Mouse (Mus musculus) midbrain, embryonic 13.5 days (tissue): Measurements from ENCODE around the gene Galnt18. TPM values are rescaled to one million over a fixed set of nuclear protein-coding genes. Genes with fewer than 3 reads are reported as not detected.

Experiments used
- ATAC-seq: fragments of 200-750 bp; cut with Nextera tagmentation; 2 replicates; pipeline ENCODE4 v1.8.0; 2017; ENCODE audit warnings: mild to moderate bottlenecking, moderate TSS enrichment, moderate library complexity
- H3K27ac ChIP-seq: fragments of 300-500 bp; sonication (generic); 2 replicates; pipeline ENCODE4 v1.5.1; 2015; ENCODE audit warnings: inconsistent platforms, mild to moderate bottlenecking, moderate library complexity
- H3K27me3 ChIP-seq: fragments of 300-500 bp; sonication (generic); 2 replicates; pipeline ENCODE4 v1.6.1; 2015; ENCODE audit warnings: mild to moderate bottlenecking, inconsistent platforms
- H3K36me3 ChIP-seq: fragments of 300-500 bp; sonication (generic); 2 replicates; pipeline ENCODE4 v1.6.1; 2015; ENCODE audit warnings: mild to moderate bottlenecking, inconsistent platforms
- H3K4me1 ChIP-seq: fragments of 300-500 bp; sonication (generic); replicated peaks from 2 replicates; pipeline ENCODE4 v1.6.1; 2015; ENCODE audit warnings: inconsistent platforms
- H3K4me2 ChIP-seq: fragments of 300-500 bp; sonication (generic); replicated peaks from 2 replicates; pipeline ENCODE4 v1.6.1; 2015; ENCODE audit warnings: moderate library complexity, mild to moderate bottlenecking, inconsistent platforms
- H3K4me3 ChIP-seq: fragments of 300-500 bp; sonication (generic); replicated peaks from 2 replicates; pipeline ENCODE4 v1.5.1; 2015; ENCODE audit warnings: mild to moderate bottlenecking, inconsistent platforms
- H3K9ac ChIP-seq: fragments of 300-500 bp; sonication (generic); replicated peaks from 2 replicates; pipeline ENCODE4 v1.6.1; 2015; ENCODE audit warnings: mild to moderate bottlenecking, inconsistent platforms
- H3K9me3 ChIP-seq: fragments of 300-500 bp; sonication (generic); 2 replicates; pipeline ENCODE4 v1.6.1; 2016; ENCODE audit warnings: mild to moderate bottlenecking, inconsistent platforms
- WGBS: fragments of 180-500 bp; shearing (Covaris S2); methylation state at CpG from one replicate; pipeline ENCODE4 v1.1.7; 2015; 5-methylcytosine and 5-hydroxymethylcytosine counted together
- polyA plus RNA-seq: library from polyadenylated mRNA; unstranded; fragments of >200 nt; fragmentation: Nextera tagmentation; extraction: Ambion mirVana; gene quantifications from 2 replicates; pipeline ENCODE4 v1.2.1, GENCODE M21; 2015

The Galnt18 gene
- polyA plus RNA-seq, 1 experiment from 2014 or later = 11.0 TPM

GRCm38 (mm10) chr7:111770585-111770984 is 9.2 kb downstream of the Galnt18 start:
- Histone ChIP-seq H3K4me2 (no peak overlapping the region), H3K9me3 (no peaks in the 10 kb centered on the region), H3K9ac (no peak overlapping the region), H3K4me3 (no peak overlapping the region), H3K36me3 (no peaks in the 10 kb centered on the region), H3K27ac (no peak overlapping the region), H3K27me3 (no peaks in the 10 kb centered on the region), H3K4me1 (0 out of 2 replicates have a peak, but pooled peaks cover 4% of the 10 kb centered on the region)
- WGBS = 89% methylated on average over 3 of the region's 3 CpGs
- ATAC-seq = no peak

DNA sequence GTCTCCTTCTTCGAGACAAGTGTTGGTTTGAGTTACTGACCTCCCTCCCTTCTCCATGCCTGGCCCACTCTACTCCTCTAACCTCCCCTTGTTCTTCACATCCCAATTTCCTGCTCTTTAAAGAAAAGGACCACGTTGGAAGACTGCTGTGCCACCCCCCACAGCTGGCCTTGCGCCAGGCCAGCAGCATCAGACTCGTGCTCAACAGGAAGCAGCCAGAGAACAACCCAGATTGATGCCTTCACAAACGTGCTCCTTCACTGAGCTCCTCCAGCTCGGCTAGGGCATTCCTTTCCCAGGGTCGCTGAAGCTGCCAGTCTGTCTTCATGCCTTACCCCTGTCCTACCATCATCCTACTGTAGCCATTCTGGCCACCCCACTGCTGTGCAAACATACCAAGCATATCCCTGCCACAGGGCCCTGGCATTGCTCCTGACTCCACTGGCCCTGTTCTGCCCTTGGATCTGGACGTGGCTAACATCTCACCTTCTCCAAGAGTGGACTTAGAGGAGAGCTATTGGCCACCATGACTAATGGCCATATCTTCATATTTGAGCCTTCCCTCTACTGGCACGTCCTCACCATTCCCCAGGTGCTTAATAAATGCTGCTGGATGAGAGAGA is 13.5 kb downstream of the Galnt18 start:
- H3K4me2 ChIP-seq = no peak overlapping the region
- H3K9ac ChIP-seq = no peak overlapping the region
- no peak for ATAC-seq
- no peak overlapping the region for H3K4me3 ChIP-seq
- no peaks in the 10 kb centered on the region for H3K36me3 ChIP-seq
- H3K9me3 ChIP-seq = no peaks in the 10 kb centered on the region
- no peak overlapping the region for H3K27ac ChIP-seq
- H3K27me3 ChIP-seq = no peaks in the 10 kb centered on the region
- H3K4me1 ChIP-seq = peaks cover 8% of the 10 kb centered on the region
- 82% methylated on average over 9 of the region's 9 CpGs for WGBS

DNA sequence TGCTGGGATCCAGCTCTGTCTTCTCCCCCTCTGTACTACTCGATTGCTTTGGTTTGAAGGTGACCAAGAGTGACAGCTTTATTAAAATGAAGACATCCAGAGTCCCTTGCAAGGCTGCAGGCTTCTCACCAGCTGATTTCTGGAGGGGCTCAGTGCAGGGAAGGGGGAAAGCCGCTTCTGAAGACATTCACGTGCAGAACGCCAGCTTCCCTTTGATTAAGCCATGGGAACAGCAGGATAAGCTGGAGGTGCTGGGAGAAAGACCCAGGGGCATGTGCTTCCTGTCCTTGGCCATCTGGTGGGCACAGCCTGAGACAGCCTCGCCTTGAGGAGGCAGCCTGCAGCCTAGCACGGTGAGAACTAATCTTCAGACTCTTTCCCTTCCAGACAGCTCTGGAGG is 17.0 kb downstream of the Galnt18 start:
- no peaks in the 10 kb centered on the region for H3K9me3 ChIP-seq
- ATAC-seq = peak; percentile 69
- 27% methylated on average over 6 of the region's 6 CpGs for WGBS
- H3K4me1 ChIP-seq = peaks cover 26% of the 10 kb centered on the region
- H3K4me2 ChIP-seq = no peak overlapping the region
- no peaks in the 10 kb centered on the region for H3K27me3 ChIP-seq
- H3K9ac ChIP-seq = no peak overlapping the region
- no peaks in the 10 kb centered on the region for H3K36me3 ChIP-seq
- no peak overlapping the region for H3K4me3 ChIP-seq
- peak overlapping the region; percentile 7; the same call in 1 of the 2 replicates for H3K27ac ChIP-seq

- no peaks in the 10 kb centered on the region for H3K4me1 ChIP-seq
- WGBS = 95% methylated on average over 3 of the region's 3 CpGs
- H3K4me3 ChIP-seq = no peak overlapping the region
- H3K36me3 ChIP-seq = no peaks in the 10 kb centered on the region
- no peak overlapping the region for H3K9ac ChIP-seq
- ATAC-seq = no peak
- no peaks in the 10 kb centered on the region for H3K9me3 ChIP-seq
- no peak overlapping the region for H3K4me2 ChIP-seq
- no peak overlapping the region for H3K27ac ChIP-seq
- no peaks in the 10 kb centered on the region for H3K27me3 ChIP-seq
These were observed 31.2 kb downstream of the Galnt18 start for GRCm38 (mm10) chr7:111748571-111749071.

DNA sequence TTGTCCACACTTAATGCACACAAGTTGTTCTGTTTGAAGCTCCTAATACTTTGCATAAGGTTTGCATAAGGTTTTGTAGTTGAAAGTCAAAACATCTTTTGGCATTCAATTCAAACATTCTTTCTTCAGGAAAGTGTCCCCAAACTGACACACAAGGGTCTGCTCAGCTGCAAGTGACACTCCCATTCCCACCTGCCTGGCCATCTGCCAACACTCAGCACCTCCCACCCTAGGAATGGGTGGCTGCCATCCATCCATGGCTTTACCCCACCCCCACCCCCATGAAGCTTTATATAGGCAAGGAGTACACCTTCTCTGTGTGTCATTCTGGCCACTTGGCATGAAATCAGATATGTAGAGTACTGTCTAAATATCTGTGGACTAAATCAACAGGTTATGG is 35.0 kb downstream of the Galnt18 start:
- Histone ChIP-seq H3K9ac (no peak overlapping the region), H3K27ac (no peak overlapping the region), H3K4me3 (no peak overlapping the region), H3K4me2 (no peak overlapping the region), H3K27me3 (no peaks in the 10 kb centered on the region), H3K36me3 (no peaks in the 10 kb centered on the region), H3K4me1 (peaks cover 5% of the 10 kb centered on the region; the same call in 1 of the 2 replicates), H3K9me3 (no peaks in the 10 kb centered on the region)
- no peak for ATAC-seq

- Histone ChIP-seq H3K4me3 (no peak overlapping the region), H3K9me3 (no peaks in the 10 kb centered on the region), H3K4me1 (peaks cover 16% of the 10 kb centered on the region), H3K27me3 (no peaks in the 10 kb centered on the region), H3K36me3 (no peaks in the 10 kb centered on the region), H3K27ac (no peak overlapping the region), H3K4me2 (no peak overlapping the region), H3K9ac (no peak overlapping the region)
- no peak for ATAC-seq
- 67% methylated on average over 2 of the region's 2 CpGs for WGBS
These were observed 38.2 kb downstream of the Galnt18 start for GRCm38 (mm10) chr7:111741595-111741994.

DNA sequence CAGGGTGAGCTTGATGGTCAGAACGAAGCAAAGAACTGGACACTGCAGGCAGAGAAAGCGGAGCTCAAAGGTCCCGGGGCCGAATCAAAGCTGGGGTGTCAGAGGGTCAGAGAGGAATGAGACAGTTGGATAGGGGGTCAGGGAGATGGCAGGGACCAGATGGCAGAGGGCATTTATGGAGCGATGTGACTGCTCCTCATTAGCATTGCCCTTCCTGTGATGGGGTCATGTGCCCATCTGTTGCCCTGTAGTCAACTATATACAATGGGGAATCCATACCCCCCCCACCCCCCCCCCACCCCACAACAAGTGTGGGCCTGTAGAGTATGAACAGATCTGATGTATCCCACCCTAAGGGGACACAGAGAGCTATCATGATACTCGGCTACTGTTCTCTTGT is 39.7 kb downstream of the Galnt18 start:
- no peak overlapping the region for H3K4me2 ChIP-seq
- H3K27me3 ChIP-seq = no peaks in the 10 kb centered on the region
- no peak overlapping the region for H3K9ac ChIP-seq
- ATAC-seq = no peak
- peaks cover 16% of the 10 kb centered on the region for H3K4me1 ChIP-seq
- H3K9me3 ChIP-seq = no peaks in the 10 kb centered on the region
- no peak overlapping the region for H3K4me3 ChIP-seq
- WGBS = 71% methylated on average over 6 of the region's 6 CpGs
- H3K27ac ChIP-seq = no peak overlapping the region
- no peaks in the 10 kb centered on the region for H3K36me3 ChIP-seq

DNA sequence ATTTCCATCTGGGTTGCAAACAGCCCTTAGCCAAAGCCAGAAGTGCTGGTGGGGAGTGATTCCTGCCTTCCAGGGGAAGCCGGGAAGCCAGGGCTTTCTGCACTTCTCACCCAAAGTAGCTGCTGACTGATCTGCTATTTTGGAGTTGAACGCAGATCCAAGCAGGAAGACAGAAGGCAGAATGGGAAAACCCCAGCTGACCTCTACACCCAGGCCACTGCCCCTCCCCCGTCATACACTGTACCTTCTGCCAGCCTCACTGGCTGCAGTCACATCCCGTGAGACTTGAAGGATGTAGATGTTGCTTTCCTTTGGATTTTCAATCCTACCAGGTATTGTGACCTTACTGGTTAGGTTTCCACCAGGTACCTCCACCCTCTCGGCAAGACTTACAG is 40.4 kb downstream of the Galnt18 start:
- 83% methylated on average over 5 of the region's 5 CpGs for WGBS
- H3K9me3 ChIP-seq = no peaks in the 10 kb centered on the region
- no peaks in the 10 kb centered on the region for H3K27me3 ChIP-seq
- peaks cover 16% of the 10 kb centered on the region for H3K4me1 ChIP-seq
- no peaks in the 10 kb centered on the region for H3K36me3 ChIP-seq
- H3K4me3 ChIP-seq = no peak overlapping the region
- no peak overlapping the region for H3K4me2 ChIP-seq
- no peak for ATAC-seq
- no peak overlapping the region for H3K9ac ChIP-seq
- H3K27ac ChIP-seq = no peak overlapping the region

DNA sequence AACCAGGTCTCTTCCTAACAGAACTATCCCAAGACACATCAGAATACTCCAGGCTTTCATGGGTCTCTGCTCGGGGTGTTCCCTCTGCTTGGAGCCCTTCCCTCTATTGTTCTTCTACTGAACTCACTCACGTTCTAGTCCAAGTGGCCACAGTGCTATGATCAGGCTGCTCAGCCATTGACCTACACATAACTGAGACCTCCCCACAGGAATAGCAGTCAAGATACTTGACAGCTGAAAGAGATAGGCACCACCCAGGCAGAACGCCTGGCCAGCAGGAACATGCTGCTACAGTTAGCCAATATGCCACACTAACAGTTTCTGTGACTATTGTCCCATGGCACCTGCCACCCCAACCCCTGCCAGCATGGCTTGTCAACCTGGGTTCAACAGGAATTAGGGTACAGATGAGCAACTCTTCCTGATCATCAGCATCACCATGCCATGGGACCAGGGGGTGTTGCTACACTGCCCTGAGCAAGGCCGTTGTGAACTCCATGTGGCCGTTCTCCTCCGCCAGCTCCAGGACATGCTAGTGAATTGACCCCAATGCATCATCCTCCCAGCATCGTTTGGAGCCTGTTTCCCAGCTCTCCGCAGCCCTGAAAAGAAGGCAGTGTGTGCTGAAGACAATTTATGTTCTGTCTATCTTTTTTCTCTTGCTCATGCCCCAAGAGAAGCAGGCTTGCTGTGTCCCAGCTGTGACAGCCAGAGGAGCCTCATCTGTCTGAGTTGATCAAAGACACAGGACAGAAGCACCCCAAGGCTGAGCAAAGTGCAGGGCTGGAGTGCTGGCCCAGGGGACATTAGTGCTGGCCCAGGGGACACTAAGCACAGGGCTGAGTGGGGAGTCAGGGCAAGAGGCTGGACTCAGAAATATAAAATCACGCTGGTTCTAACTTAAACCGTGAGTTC is 41.1 kb downstream of the Galnt18 start:
- ATAC-seq = no peak
- H3K4me2 ChIP-seq = no peak overlapping the region
- H3K4me1 ChIP-seq = peaks cover 16% of the 10 kb centered on the region
- 75% methylated on average over 10 of the region's 10 CpGs for WGBS
- no peaks in the 10 kb centered on the region for H3K9me3 ChIP-seq
- H3K9ac ChIP-seq = no peak overlapping the region
- no peak overlapping the region for H3K27ac ChIP-seq
- no peaks in the 10 kb centered on the region for H3K27me3 ChIP-seq
- H3K4me3 ChIP-seq = no peak overlapping the region
- H3K36me3 ChIP-seq = no peaks in the 10 kb centered on the region

GRCm38 (mm10) chr7:111737426-111737825 is 42.4 kb downstream of the Galnt18 start:
- H3K36me3 ChIP-seq = no peaks in the 10 kb centered on the region
- ATAC-seq = no peak
- no peak overlapping the region for H3K27ac ChIP-seq
- H3K9me3 ChIP-seq = no peaks in the 10 kb centered on the region
- 69% methylated on average over 7 of the region's 7 CpGs for WGBS
- H3K4me2 ChIP-seq = no peak overlapping the region
- peaks cover 16% of the 10 kb centered on the region for H3K4me1 ChIP-seq
- H3K27me3 ChIP-seq = no peaks in the 10 kb centered on the region
- H3K9ac ChIP-seq = no peak overlapping the region
- no peak overlapping the region for H3K4me3 ChIP-seq

GRCm38 (mm10) chr7:111736365-111736764 is 43.4 kb downstream of the Galnt18 start:
- no peak for ATAC-seq
- 81% methylated on average over 3 of the region's 3 CpGs for WGBS

More at GRCm38 (mm10) chr7:111736365-111736764, 43.4 kb downstream of the Galnt18 start:
- Histone ChIP-seq H3K27ac (no peak overlapping the region), H3K4me3 (no peak overlapping the region), H3K36me3 (no peaks in the 10 kb centered on the region), H3K9me3 (no peaks in the 10 kb centered on the region), H3K9ac (no peak overlapping the region), H3K4me1 (peaks cover 16% of the 10 kb centered on the region), H3K27me3 (no peaks in the 10 kb centered on the region), H3K4me2 (no peak overlapping the region)
